Mouse (Mus musculus) gastrocnemius, postnatal 25 days (tissue): ENCODE data around the gene St3gal3. TPM values are rescaled to one million over a fixed set of nuclear protein-coding genes. Genes with fewer than 3 reads are reported as not detected.

Experiments
- DNase-seq: peaks from one replicate; pipeline ENCODE4 v3.0.0; 2022
- total RNA-seq, 2 experiments: library from RNA; stranded (reverse); gene quantifications; 1 replicate in 1 of 2; 2 replicates in 1 of 2; pipeline ENCODE4 v1.2.3; 2021

The St3gal3 gene
- total RNA-seq, 2 experiments from 2014 or later = 65.8 to 74.1 TPM

DNA sequence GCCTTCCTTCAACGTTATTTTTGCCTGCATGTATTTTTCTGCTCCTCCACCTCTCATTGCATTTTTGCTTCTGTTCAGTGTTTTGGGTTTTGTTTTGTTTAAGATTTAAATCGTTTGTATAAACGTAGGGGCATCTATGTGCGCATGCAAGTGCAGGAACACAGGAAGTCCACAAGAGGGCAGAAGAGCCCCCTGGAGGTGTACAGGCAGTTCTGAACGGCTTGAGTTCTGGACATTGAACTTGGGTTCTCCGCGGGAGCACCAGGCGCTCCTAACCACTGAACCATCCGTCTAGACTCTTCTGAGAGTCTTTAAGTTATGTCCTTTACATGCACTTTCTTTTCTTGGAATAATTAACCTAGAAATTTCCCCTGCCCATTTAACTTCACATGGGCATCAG, 44.8 kb downstream of the St3gal3 start:
- DNase-seq = no peak

DNA sequence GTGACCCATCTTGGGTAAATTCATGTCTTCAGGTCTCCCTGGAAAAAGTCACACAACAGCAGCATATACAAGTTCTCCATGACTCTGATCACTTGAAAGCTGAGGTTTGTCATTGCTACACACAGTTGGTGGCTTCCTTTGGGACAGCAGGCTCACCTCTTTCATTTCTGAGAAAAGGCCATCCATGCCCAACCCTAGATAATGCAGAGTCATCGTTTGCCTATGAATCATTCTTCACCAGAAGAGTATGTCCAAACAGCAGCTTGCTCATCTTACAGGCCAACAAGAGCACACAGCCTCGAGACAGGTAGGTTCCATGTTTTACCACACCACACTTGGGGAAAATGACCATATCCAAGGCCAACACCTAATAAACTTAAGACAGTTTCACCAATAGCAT, 45.9 kb downstream of the St3gal3 start:
- DNase-seq = no peak

DNA sequence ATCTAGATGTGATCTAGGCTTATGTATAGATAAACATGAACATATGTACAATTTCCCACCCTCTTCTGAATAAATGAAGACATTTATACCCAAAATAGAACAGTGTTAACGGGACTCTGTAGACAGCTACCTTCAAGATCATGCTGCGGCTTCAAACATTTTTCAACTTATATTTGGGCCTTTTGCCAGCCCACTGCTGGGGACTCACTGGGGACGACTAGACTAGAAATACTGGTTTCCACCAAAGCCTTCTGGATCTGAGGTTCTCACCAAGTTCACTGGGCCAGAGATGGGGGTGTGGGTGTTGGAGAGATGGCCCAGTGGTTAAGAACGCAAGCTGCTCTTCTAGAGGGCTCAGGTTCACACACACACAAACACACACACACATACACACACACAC, 49.7 kb downstream of the St3gal3 start:
- no peak for DNase-seq

DNA sequence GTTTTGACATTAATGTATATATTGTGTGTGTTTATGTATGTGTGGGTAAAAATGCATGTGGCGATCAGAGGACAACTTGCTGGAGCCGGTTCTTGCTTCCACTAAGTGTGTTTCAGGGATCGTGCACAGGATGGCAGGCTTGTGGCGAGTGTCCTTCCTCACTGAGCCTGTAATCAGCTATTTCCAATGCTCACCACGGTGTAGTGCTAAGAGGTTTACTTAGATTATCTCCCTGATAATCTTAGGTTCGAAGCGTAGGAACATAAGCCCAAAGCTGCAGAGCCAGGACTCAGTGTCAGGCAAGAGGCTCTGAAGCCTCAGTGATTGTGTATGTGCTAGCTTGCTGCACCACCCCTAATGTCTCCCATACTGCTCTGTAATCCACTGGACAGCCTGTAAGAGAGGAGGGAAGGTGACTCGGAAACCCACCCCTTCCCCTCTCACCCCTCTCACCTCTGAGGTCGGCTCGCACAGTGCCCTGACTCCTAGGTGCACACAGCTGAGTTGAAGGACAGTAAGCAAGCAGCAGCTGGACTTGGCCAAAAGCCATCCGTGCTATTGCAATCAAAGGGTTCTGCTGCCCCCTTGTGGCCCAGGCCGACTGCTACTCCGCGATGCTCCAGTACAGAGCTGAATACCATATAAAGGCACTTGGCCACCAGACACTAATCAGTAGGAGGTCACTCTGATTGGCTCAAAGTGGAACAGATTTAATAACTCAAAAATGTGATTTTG, 51.3 kb downstream of the St3gal3 start:
- peak; percentile 87 for DNase-seq

DNA sequence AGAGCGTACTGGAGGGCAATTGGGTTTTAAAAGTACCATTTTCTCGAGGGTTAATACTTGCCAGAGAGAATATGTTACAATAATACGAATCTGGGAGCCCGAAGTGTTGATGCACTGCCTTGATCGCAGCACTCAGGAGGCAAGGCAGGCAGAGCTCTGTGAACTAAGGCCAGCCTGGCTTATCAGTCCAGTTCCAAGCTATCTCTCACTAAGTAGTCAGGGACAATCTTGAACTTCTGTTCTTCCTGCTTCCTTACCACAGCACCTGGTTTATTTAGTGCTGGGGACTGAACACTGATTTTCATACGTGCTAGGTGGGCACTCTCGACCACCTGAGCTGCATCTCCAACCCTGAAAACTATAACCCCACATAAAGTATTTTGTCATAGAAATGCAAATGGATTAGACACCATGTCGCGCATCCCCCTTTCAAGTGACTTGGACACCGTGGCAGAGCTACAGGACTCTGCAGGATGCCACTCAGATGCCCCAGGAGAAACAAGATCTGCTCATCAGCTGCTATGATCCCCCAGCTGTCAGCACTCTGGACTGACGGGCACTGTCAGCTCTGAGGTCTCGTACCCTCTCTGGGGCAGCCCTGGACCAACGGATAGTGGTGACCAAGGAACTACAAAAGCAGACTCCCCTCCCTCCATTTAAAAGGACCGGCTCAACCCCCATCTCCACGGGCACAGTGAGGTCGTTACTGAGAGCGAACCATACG, 52.9 kb downstream of the St3gal3 start:
- DNase-seq = no peak

DNA sequence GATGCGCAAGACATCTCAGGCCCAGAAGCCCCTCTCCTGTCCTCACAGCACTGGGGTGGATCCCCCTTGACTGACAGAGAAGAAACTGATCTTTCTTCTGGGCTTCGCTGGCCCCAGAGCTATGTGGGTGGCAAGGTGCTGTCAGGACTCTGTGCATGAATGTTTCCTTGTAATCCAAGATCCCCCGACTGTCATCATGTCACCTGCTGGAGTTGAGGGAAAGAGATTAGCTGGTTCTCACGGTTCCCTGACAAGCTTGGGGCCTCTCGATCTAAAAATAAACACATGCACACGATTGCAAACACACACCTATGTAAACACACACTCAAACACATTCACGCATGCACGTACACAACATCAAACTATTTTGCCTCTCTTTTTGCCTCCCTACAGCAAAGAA, 54.2 kb downstream of the St3gal3 start:
- no peak for DNase-seq

DNA sequence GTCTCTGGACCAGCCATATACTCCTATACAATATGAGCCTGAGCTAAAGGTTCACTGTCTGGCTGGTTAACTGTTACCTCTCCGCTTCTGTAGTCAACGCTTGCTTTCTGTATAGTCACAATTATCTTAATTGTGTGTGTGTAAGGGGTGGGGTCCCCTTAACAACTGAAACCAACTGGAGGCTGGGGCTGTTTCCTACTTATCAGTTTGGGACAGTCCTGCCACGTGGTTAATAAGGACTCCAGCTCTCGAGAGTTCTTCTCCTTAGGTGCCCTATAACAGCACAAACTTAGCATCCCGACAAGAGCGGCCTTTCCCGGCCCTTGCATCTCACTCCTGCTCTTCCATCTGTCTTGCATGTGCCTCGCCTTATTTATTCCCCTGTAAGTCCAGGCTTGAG, 55.5 kb downstream of the St3gal3 start:
- no peak for DNase-seq

DNA sequence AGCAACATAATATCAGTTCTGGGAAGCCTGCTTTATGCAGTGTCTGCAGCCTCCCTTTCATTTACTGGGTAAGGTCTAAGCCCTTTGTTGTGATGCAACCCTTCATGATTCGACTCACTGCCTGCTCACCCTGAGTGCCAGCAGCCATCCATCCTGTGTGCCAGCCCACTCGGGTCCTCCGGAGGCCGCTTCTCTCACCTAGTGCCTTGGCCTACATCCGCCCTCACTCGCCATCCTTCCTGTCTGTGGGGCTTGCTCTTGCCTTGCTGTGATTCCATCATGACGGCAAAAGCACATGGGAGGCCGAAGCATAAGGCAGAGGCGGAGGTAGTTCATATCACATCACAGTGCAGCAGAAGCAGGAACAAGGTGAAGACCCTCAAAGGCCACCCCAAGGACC, 56.1 kb downstream of the St3gal3 start:
- DNase-seq = no peak

DNA sequence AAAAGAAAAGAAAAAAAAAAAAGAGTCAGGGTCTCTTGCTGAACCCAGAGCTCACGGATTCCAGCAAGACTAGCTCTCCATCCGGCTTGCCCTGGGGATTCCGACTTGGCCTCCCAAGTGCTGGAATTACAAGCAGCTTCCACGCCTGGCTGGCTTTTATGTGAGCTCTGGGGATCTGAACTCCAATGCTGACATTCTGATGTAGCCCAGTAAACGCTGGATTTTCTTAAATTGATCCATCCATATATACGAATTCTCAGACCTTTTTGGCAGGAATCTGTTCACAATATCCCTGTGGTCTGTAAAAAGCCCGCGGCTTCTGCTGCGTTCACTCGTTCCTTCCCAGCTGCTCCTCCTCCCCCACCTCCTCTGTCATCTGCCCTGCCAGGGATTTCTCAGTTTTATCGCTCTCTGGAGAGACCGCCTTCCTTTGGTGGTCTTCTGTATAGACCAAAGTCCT, 57.4 kb downstream of the St3gal3 start:
- DNase-seq = no peak

DNA sequence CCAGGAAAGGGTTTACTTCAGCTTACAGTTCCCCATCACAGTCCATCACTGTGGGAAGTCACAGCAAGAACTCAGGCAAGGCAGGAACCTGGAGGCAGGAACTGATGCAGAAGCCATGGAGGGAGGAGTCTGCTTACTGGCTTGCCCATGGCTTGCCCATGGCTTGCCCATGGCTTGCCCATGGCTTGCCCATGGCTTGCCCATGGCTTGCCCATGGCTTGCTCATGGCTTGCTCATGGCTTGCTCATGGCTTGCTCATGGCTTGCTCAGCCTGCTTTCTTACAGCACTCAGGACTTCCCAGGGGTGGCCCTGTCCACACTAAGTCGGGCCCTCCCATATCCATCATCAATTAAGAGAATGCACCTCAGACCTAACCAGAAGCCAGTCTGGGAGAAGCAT, 58.1 kb downstream of the St3gal3 start:
- DNase-seq = no peak

DNA sequence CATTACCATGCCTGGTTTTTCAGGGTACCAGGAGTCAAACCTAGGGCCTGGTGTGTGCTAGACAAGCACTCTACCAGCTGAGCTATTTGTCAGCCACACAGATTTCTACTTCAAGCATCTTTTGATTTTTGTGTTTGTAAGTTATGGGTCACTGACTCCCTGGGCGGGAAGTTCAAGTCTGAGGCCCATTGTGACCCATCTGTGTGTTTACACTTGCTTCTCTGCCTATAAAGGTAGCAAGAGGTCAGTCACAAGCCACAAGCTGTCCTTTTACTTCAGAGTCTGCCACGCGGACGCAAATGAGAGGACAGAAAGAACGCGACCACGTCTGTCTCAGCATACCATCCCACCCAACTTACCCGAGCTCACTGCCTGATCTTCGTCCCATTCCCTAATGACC, 59.4 kb downstream of the St3gal3 start:
- DNase-seq = no peak

DNA sequence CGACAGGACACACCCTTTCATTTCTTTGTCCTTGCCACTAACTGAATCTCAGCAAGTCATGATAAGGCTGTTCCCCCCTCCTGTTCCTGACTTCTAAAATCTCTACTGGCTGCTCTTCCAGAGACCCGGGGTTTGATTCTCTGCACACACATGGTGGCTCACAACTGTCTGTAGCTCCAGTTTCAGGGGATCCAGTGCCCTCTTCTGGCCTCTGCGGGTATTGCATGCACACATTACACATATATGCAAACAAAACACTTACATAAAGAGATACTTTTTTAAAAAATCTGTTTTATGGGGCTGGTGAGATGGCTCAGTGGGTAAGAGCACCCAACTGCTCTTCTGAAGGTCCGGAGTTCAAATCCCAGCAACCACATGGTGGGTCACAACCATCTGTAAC, 60.5 kb downstream of the St3gal3 start:
- no peak for DNase-seq

DNA sequence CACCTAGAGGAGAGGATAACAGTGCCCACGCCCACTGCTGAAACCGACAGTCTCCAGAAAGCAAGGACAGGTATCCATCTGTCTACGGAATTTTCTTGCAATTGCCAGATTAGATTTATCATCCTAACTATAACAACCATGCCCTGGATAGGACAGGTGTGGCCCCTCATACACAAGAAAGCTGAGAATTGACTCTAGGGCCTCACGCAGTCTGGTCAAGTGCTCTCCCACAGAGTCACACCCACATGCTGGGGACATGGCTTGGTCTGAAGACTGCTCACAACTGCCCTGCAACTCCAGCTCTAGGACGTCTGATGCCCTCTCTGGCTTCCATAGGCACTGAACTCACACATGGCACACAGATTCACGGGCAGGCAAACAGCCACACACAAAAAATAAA, 61.6 kb downstream of the St3gal3 start:
- no peak for DNase-seq

DNA sequence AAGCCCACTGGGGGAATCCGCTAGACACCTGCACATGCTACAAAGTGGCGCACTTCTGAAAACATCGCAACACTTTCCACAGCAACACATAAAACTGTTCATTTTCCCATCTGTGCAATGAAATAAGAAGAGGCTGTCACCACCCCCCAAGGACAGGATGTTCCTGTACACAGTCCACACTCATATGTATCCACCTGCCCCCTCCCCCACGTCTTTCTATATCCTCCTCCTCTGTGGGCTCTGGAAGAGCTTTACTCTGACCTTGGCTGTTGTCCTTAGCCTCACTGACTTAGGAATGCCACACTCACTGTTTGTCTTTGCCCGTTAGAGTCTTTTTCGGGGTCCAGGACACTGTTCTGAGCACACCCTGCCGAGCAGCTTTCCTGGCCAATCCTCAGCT, 62.8 kb downstream of the St3gal3 start:
- DNase-seq = no peak

DNA sequence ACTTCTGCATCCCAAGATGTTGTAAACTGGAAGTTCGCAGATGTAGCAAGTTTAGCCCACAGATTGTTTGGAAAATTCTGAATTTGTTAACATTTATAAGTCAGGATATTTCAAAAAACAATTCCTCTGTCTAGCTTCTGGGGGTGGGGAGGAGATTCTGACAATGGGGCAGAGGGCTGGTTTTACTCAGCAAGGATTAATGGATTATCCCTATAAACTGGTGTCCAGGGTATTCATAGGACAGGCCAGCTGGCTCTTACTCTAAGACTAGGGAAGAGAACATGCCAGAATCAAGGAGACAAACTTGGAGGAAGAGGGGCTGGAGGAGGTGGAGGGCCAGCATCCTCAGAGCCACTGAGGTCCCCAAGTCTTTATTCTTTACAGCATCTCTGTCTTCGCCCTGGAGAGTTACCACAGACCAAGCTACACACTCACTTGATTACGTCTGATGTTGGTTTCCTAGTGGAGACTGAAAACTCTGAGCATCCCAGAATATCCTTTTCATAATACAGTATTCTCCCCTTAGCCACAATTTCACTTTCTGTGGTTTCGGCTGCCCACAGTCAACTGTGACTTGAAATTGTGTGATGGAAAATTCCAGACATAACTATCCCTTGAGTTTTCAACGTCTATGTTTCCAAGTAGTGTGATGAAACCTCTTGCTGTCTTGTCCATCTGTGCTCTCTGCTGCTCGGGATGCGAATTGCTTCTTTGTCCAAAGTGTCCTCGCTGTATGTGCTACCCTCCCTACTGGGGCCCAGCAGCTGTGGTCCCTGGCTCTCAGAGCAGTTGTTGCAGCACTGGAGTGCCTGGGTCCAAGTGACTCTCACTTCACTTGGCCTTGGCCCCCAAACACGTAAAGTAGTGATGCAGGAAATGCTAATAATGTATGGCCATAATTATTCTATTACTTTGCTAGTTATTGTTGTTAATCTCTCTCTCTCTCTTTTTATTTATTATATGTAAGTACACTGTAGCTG, 64.2 kb downstream of the St3gal3 start:
- no peak for DNase-seq

DNA sequence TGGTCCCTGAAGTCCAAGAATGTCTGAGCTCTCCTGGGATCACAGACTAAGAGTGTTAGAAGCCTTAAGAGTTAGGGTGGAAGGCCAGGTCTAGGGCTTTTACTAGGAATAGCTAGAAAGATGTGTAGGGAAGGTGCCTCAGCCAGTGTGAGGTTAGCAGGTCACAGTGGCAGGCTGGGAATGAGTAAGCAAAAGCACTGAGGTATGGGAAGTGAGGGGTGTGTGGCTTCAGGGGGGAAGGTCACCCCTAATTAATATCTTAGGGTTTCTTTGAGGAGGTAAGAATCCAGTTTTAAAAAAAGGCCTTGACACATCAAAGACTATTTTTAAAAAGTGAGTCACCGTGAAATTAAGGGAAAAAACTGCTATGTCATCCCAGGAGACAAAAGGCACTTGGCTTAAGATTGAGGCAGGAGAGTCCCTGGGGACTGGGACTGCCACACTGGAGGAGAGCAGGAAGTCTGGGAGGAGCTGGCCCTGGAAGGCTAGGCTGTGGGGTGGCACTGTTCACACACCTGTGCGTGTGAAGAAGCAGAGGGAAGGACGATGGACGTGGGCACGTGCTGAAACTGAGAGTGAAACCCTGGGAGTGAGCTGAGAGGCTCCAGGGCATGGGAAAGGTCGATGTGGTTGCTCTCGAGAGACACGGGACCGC, 72.8 kb downstream of the St3gal3 start:
- DNase-seq = no peak

DNA sequence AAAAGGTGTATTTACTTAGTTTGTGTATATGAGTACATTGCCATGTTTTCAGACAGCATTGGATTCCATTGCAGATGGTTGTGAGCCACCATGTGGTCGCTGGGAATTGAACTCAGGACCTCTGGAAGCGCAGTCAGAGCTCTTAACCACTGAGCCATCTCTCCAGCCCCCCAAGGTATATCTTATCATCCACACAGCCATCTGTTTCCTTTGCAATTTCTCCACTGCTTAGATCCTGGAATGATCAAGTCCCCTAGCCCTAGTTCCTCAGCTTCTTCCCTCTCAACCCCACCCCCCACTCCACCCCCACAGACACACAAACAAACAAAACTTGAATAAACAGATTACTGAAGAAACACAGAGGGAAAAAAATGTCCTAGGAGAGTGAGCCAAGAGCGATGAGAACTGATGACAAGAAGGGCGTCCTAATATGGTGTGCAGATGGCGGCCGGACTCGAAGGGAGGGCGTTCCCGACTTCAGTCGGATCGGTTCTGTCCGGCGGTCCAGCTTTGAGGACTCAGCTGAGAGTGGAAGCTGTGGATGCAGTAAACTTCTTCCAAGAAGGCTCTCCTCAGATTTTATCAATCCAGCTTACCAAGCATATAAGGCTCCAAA, 73.7 kb downstream of the St3gal3 start:
- DNase-seq = peak; percentile 34

DNA sequence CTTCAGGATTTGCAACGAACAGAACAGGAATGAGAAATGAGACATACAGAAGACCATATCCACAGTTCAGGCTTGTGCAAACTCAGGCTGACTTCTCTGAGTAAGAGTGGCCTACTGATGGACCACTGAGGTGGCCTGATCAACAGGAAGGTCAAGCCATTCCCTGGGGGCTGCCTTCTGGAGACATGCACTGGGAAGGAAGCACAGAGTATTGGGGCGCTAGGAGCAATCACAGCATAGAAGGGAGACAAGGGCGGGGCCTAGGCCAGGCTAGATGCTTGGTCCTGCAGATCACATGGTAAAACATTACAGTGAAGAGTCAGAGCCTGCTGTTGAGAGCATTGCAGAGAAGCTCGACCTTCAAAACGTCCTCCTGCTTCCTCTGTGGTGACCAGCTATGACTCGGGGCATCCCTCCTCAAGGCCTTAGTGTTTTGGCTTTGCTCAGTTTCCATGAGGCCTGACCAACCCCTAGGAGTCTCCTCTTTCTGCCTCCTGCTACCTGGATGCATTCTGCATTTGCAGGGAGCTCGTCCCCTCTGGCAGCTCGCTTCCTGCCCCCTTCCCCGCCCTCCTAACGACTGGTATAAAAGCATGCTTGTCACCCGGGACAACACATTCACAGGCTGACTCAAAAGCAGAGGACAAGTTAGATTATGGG, 74.8 kb downstream of the St3gal3 start:
- DNase-seq = no peak

DNA sequence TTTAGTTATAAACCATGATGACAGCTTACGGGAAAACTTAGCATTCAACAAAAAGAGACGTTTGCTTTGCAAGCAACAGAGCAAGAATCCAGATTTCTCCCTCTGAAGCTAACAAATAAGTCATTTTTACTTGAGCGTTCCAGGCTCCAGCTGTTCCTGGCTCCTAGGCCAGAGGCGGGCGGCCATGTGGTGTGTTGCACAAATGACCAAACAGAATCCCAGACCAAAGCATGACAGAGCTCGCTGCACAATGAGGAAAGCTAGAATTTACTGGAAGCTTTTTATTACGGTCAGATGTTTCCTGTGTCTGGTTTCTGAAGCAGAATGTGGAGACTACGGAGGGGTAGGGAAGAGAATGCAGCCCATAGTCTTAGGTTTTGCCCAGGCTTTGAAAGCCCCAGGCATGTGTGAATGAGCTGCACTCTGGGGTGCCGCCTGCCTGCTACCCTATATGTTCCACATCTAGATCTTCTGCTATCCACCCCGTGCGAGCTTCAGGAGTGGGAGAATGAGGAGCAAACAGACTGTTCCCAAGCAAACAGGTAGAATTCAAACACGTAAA, 76.5 kb downstream of the St3gal3 start:
- DNase-seq = peak; percentile 74

DNA sequence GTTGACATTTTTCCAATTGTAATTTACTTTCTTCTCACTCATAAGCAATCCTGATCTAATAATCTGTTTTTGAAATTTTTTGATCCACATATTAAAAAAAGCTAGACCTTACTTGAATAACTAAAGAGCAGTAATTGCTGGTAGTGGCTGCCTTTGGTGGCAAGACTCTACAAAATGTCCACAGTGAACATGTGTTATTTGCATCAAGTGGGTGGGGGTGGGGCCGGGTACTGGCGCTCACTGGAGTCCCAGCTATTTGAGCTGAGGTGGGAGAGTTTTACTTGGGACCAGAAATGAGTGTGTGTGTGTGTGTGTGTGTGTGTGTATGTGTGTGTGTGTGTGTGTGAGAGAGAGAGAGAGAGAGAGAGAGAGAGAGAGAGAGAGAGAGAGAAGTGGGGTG, 77.6 kb downstream of the St3gal3 start:
- no peak for DNase-seq

DNA sequence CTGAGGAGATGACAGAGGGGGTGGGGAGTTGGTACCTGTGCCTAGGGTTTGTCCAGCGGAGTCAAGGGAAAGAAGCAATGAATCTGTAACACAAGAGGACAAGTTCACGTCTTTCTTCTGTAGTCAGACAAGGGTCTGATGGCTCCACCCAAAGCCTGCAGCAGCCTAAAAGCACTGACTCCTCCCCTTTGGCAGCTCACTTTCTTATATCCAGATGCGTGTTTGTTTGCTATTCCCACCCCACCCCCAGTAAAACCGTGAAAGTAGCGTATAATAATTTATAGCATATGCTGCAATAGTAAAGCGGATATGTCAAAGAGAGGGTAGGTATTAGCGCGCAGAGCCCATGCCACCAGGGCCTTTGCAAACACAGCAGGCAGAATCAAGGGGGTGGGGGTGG, 80.1 kb downstream of the St3gal3 start:
- DNase-seq = no peak
